Mouse (Mus musculus) kidney, embryonic 16.5 days (tissue): Measurements from ENCODE around the gene 0610040J01Rik. TPM values are rescaled to one million over a fixed set of nuclear protein-coding genes. Genes with fewer than 3 reads are reported as not detected.

Experiments used
- ATAC-seq: fragments of 200-750 bp; cut with Nextera tagmentation; 2 replicates; pipeline ENCODE4 v1.8.0; 2017; ENCODE audit warnings: moderate TSS enrichment; ENCODE audit not compliant: low FRiP score, low TSS enrichment
- H3K27ac ChIP-seq: fragments of 300-500 bp; sonication (generic); 2 replicates; pipeline ENCODE4 v1.5.1; 2014; ENCODE audit warnings: low read length
- H3K27me3 ChIP-seq: fragments of 300-500 bp; sonication (generic); 2 replicates; pipeline ENCODE4 v1.6.1; 2014; ENCODE audit warnings: low read length, control low read depth, mixed read lengths; ENCODE audit not compliant: insufficient read depth
- H3K36me3 ChIP-seq: fragments of 300-500 bp; sonication (generic); 2 replicates; pipeline ENCODE4 v1.6.1; 2014; ENCODE audit warnings: low read length, control low read depth, mixed read lengths; ENCODE audit not compliant: insufficient read depth
- H3K4me1 ChIP-seq: fragments of 300-500 bp; sonication (generic); 2 replicates; pipeline ENCODE4 v1.6.1; 2014; ENCODE audit warnings: low read length, control low read depth, mixed read lengths; ENCODE audit not compliant: insufficient read depth
- H3K4me2 ChIP-seq: fragments of 300-500 bp; sonication (generic); replicated peaks from 2 replicates; pipeline ENCODE4 v1.6.1; 2014; ENCODE audit warnings: low read depth, low read length
- H3K4me3 ChIP-seq: fragments of 300-500 bp; sonication (generic); 2 replicates; pipeline ENCODE4 v1.5.1; 2014; ENCODE audit warnings: mild to moderate bottlenecking, low read length
- H3K9ac ChIP-seq: fragments of 300-500 bp; sonication (generic); replicated peaks from 2 replicates; pipeline ENCODE4 v1.6.1; 2014; ENCODE audit warnings: low read length
- H3K9me3 ChIP-seq: fragments of 300-500 bp; sonication (generic); 2 replicates; pipeline ENCODE4 v1.6.1; 2016; ENCODE audit warnings: low read length, control low read depth
- WGBS: fragments of 180-500 bp; shearing (Covaris S2); extraction: QIAGEN DNeasy Blood & Tissue Kit; methylation state at CpG from one replicate; pipeline ENCODE4 v1.1.7; 2014; 5-methylcytosine and 5-hydroxymethylcytosine counted together
- polyA plus RNA-seq: library from polyadenylated mRNA; unstranded; fragments of >200 nt; fragmentation: Nextera tagmentation; extraction: Ambion mirVana; gene quantifications from 2 replicates; pipeline ENCODE4 v1.2.1, GENCODE M21; 2015

0610040J01Rik gene
- polyA plus RNA-seq, 1 experiment from 2014 or later = 66.3 TPM

- no peaks in the 10 kb centered on the region for H3K36me3 ChIP-seq
- no peak overlapping the region for H3K9ac ChIP-seq
- 53% methylated on average over 5 of the region's 5 CpGs for WGBS
- no peak overlapping the region for H3K4me3 ChIP-seq
- H3K27ac ChIP-seq = peak overlapping the region; percentile 65; the same call in 1 of the 2 replicates
- H3K9me3 ChIP-seq = no peaks in the 10 kb centered on the region
- H3K4me1 ChIP-seq = peaks cover 42% of the 10 kb centered on the region
- no peaks in the 10 kb centered on the region for H3K27me3 ChIP-seq
- 0 out of 2 replicates have a peak overlapping the region, but pooled peaks have one; percentile 3 for H3K4me2 ChIP-seq
- ATAC-seq = peak; percentile 62
Measured at GRCm38 (mm10) chr5:63827415-63828053, 15.4 kb downstream of the 0610040J01Rik start.

- peak overlapping the region; percentile 47 for H3K27ac ChIP-seq
- no peak overlapping the region for H3K4me2 ChIP-seq
- WGBS = 60% methylated on average over 10 of the region's 10 CpGs
- peaks cover 34% of the 10 kb centered on the region for H3K4me1 ChIP-seq
- no peaks in the 10 kb centered on the region for H3K36me3 ChIP-seq
- H3K27me3 ChIP-seq = no peaks in the 10 kb centered on the region
- no peak for ATAC-seq
- H3K4me3 ChIP-seq = no peak overlapping the region
- H3K9me3 ChIP-seq = no peaks in the 10 kb centered on the region
- no peak overlapping the region for H3K9ac ChIP-seq
Measured at GRCm38 (mm10) chr5:63828380-63829185, 16.4 kb downstream of the 0610040J01Rik start.

- no peak for ATAC-seq
- Histone ChIP-seq H3K9me3 (no peaks in the 10 kb centered on the region), H3K9ac (no peak overlapping the region), H3K27ac (peak overlapping the region; percentile 72; the same call in 1 of the 2 replicates), H3K27me3 (no peaks in the 10 kb centered on the region), H3K4me3 (no peak overlapping the region), H3K36me3 (no peaks in the 10 kb centered on the region), H3K4me2 (no peak overlapping the region), H3K4me1 (peaks cover 33% of the 10 kb centered on the region)
- WGBS = 66% methylated on average over 4 of the region's 4 CpGs
Measured at GRCm38 (mm10) chr5:63831054-63831453, 18.9 kb downstream of the 0610040J01Rik start.

- peak; percentile 73; the same call in 1 of the 2 replicates for ATAC-seq
- no peaks in the 10 kb centered on the region for H3K27me3 ChIP-seq
- H3K27ac ChIP-seq = peak overlapping the region; percentile 39; the same call in 1 of the 2 replicates
- no peak overlapping the region for H3K4me2 ChIP-seq
- WGBS = 32% methylated on average over 5 of the region's 5 CpGs
- H3K36me3 ChIP-seq = no peaks in the 10 kb centered on the region
- H3K9me3 ChIP-seq = no peaks in the 10 kb centered on the region
- no peak overlapping the region for H3K4me3 ChIP-seq
- no peak overlapping the region for H3K9ac ChIP-seq
- peaks cover 22% of the 10 kb centered on the region for H3K4me1 ChIP-seq
Measured at GRCm38 (mm10) chr5:63833955-63834354, 21.8 kb downstream of the 0610040J01Rik start.

GRCm38 (mm10) chr5:63834435-63834834, 22.3 kb downstream of the 0610040J01Rik start:
- WGBS = 73% methylated on average over 3 of the region's 3 CpGs
- H3K4me1 ChIP-seq = peaks cover 21% of the 10 kb centered on the region
- H3K4me2 ChIP-seq = no peak overlapping the region
- no peak overlapping the region for H3K9ac ChIP-seq
- H3K27ac ChIP-seq = peak overlapping the region; percentile 39; the same call in 1 of the 2 replicates
- ATAC-seq = peak; percentile 50; the same call in 1 of the 2 replicates
- no peaks in the 10 kb centered on the region for H3K27me3 ChIP-seq
- H3K9me3 ChIP-seq = no peaks in the 10 kb centered on the region
- no peak overlapping the region for H3K4me3 ChIP-seq
- H3K36me3 ChIP-seq = no peaks in the 10 kb centered on the region

GRCm38 (mm10) chr5:63837115-63837514, 25.0 kb downstream of the 0610040J01Rik start:
- 80% methylated on average over 5 of the region's 5 CpGs for WGBS
- no peak overlapping the region for H3K4me2 ChIP-seq
- no peaks in the 10 kb centered on the region for H3K27me3 ChIP-seq
- H3K4me3 ChIP-seq = no peak overlapping the region
- no peaks in the 10 kb centered on the region for H3K9me3 ChIP-seq
- H3K36me3 ChIP-seq = no peaks in the 10 kb centered on the region
- H3K9ac ChIP-seq = no peak overlapping the region
- no peak overlapping the region for H3K27ac ChIP-seq
- peaks cover 19% of the 10 kb centered on the region for H3K4me1 ChIP-seq
- no peak for ATAC-seq

GRCm38 (mm10) chr5:63837851-63838250, 25.7 kb downstream of the 0610040J01Rik start:
- ATAC-seq = no peak
- H3K9me3 ChIP-seq = no peaks in the 10 kb centered on the region
- H3K4me2 ChIP-seq = no peak overlapping the region
- peaks cover 19% of the 10 kb centered on the region for H3K4me1 ChIP-seq
- H3K27me3 ChIP-seq = no peaks in the 10 kb centered on the region
- WGBS = 79% methylated on average over 2 of the region's 2 CpGs
- no peak overlapping the region for H3K4me3 ChIP-seq
- no peak overlapping the region for H3K9ac ChIP-seq
- no peaks in the 10 kb centered on the region for H3K36me3 ChIP-seq
- H3K27ac ChIP-seq = no peak overlapping the region

- Histone ChIP-seq H3K27ac (0 out of 2 replicates have a peak overlapping the region, but pooled peaks have one; percentile 30), H3K9me3 (peaks cover 2% of the 10 kb centered on the region), H3K4me1 (0 out of 2 replicates have a peak, but pooled peaks cover 10% of the 10 kb centered on the region), H3K9ac (no peak overlapping the region), H3K27me3 (no peaks in the 10 kb centered on the region), H3K4me3 (no peak overlapping the region), H3K4me2 (no peak overlapping the region), H3K36me3 (peaks cover 6% of the 10 kb centered on the region; the same call in 1 of the 2 replicates)
- ATAC-seq = no peak
- 45% methylated on average over 12 of the region's 12 CpGs for whole genome bisulfite sequencing
Measured at GRCm38 (mm10) chr5:63839801-63840416, 27.7 kb downstream of the 0610040J01Rik start.

GRCm38 (mm10) chr5:63847080-63847479, 34.9 kb downstream of the 0610040J01Rik start:
- ATAC-seq = no peak
- Histone ChIP-seq H3K27me3 (no peaks in the 10 kb centered on the region), H3K36me3 (peaks cover 6% of the 10 kb centered on the region; the same call in 1 of the 2 replicates), H3K27ac (peak overlapping the region; percentile 63), H3K9me3 (peaks cover 7% of the 10 kb centered on the region), H3K4me2 (no peak overlapping the region; the same call in 1 of the 2 replicates), H3K9ac (no peak overlapping the region), H3K4me3 (no peak overlapping the region), H3K4me1 (peaks cover 6% of the 10 kb centered on the region; the same call in 1 of the 2 replicates)
- 91% methylated on average over 8 of the region's 8 CpGs for WGBS
